Mouse (Mus musculus): ENCODE data around the gene Zmym2. TPM values are rescaled to one million over a fixed set of nuclear protein-coding genes. Genes with fewer than 3 reads are reported as not detected.

Zmym2 gene
- total and polyA plus RNA-seq, 3 experiments, result 6.9 to 34.7 (median 29.1) TPM

GRCm38 (mm10) chr14:56970160-56970559 lies 83.7 kb downstream of the Zmym2 start:
- TF ChIP-seq EP300 (IDR thresholded peaks at IDR 0.05; ENCODE audit: insufficient read depth, low read depth, low read length), result no peak
- TF ChIP-seq CTCF (IDR thresholded peaks at IDR 0.05), result no peak
- TF ChIP-seq POLR2A (IDR thresholded peaks at IDR 0.05; ENCODE audit: insufficient read depth, low read depth, low read length), result no peak
- intact Hi-C loops (cut with DNase I), result no loop called here
- DNase-seq, result no peak
- Histone ChIP-seq H3K9ac (ENCODE audit: low read depth, low read length) (no peak overlapping the region), H3K79me2 (replicated peaks; ENCODE audit: control insufficient read depth, insufficient read depth, low read length) (no peaks in the 10 kb centered on the region), H3K27ac (no peak overlapping the region), H3K36me3 (ENCODE audit: control insufficient read depth, insufficient read depth, low read length) (no peaks in the 10 kb centered on the region), H3K4me1 (ENCODE audit: control insufficient read depth, insufficient read depth, low read length) (no peaks in the 10 kb centered on the region), H3K27me3 (ENCODE audit: control insufficient read depth, insufficient read depth, low read length) (no peaks in the 10 kb centered on the region), H3K4me3 (no peak overlapping the region)
- WGBS, result 56% methylated on average over 11 of the region's 11 CpGs

- H3K27me3 ChIP-seq (ENCODE audit: control insufficient read depth, insufficient read depth, low read length), result no peaks in the 10 kb centered on the region
- H3K9ac ChIP-seq (ENCODE audit: low read depth, low read length), result no peak overlapping the region
- H3K79me2 ChIP-seq (replicated peaks; ENCODE audit: control insufficient read depth, insufficient read depth, low read length), result no peaks in the 10 kb centered on the region
- DNase-seq, result no peak
- TF ChIP-seq CTCF (IDR thresholded peaks at IDR 0.05) (no peak), POLR2A (IDR thresholded peaks at IDR 0.05; ENCODE audit: insufficient read depth, low read depth, low read length) (no peak)
- H3K36me3 ChIP-seq (ENCODE audit: control insufficient read depth, insufficient read depth, low read length), result no peaks in the 10 kb centered on the region
- H3K4me1 ChIP-seq (ENCODE audit: control insufficient read depth, insufficient read depth, low read length), result no peaks in the 10 kb centered on the region
- no peak overlapping the region for H3K4me3 ChIP-seq
- 46% methylated on average over 8 of the region's 8 CpGs for WGBS
- H3K27ac ChIP-seq, result no peak overlapping the region
- intact Hi-C loops (cut with DNase I), result no loop called here
Measured at GRCm38 (mm10) chr14:56978045-56978655, 91.7 kb downstream of the Zmym2 start.

- Histone ChIP-seq H3K36me3 (ENCODE audit: control insufficient read depth, insufficient read depth, low read length) (no peaks in the 10 kb centered on the region), H3K27me3 (ENCODE audit: control insufficient read depth, insufficient read depth, low read length) (no peaks in the 10 kb centered on the region), H3K9ac (ENCODE audit: low read depth, low read length) (no peak overlapping the region), H3K4me3 (no peak overlapping the region), H3K27ac (no peak overlapping the region), H3K79me2 (replicated peaks; ENCODE audit: control insufficient read depth, insufficient read depth, low read length) (no peaks in the 10 kb centered on the region), H3K4me1 (ENCODE audit: control insufficient read depth, insufficient read depth, low read length) (no peaks in the 10 kb centered on the region)
- 77% methylated on average over 4 of the region's 4 CpGs for WGBS
- DNase-seq, result no peak
- TF ChIP-seq POLR2A (IDR thresholded peaks at IDR 0.05; ENCODE audit: insufficient read depth, low read depth, low read length) (no peak), CTCF (IDR thresholded peaks at IDR 0.05) (no peak), EP300 (IDR thresholded peaks at IDR 0.05; ENCODE audit: insufficient read depth, low read depth, low read length) (no peak)
- intact Hi-C loops (cut with DNase I), result no loop called here
Measured at GRCm38 (mm10) chr14:56988621-56989020, 102.2 kb downstream of the Zmym2 start.

Other genes with a start within 250 kb of the Zmym2 start
- 10 to 100 TPM; 25.5 to 27.9 TPM for gene Mphosph8, start 218.4 kb upstream of the Zmym2 start, total RNA-seq (2021)
- 5.1 and 11.1 TPM in 2 replicates for gene Mphosph8, start 218.4 kb upstream of the Zmym2 start, polyA plus RNA-seq (2012; rRNA removed)
- gene Pspc1, start 108.3 kb upstream of the Zmym2 start, total RNA-seq (2021), result 10 to 100 TPM; 14.1 to 15.1 TPM
- 3.2 and 4.1 TPM in 2 replicates for gene Pspc1, start 108.3 kb upstream of the Zmym2 start, polyA plus RNA-seq (2012; rRNA removed)
- 10 to 100 TPM; 19.2 to 21.6 TPM for gene Zmym5, start 74.9 kb upstream of the Zmym2 start, total RNA-seq (2021)
- 5.4 and 11.3 TPM in 2 replicates for gene Zmym5, start 74.9 kb upstream of the Zmym2 start, polyA plus RNA-seq (2012; rRNA removed)
- 10 to 100 TPM; 18.0 to 22.4 TPM for gene Gja3, start 171.4 kb downstream of the Zmym2 start, total RNA-seq (2021)
- gene Gja3, start 171.4 kb downstream of the Zmym2 start, polyA plus RNA-seq (2012; rRNA removed), result 25.0 and 27.6 TPM in 2 replicates
- not detected for gene Gjb2, start 218.0 kb downstream of the Zmym2 start, total RNA-seq (2021)
- gene Gjb2, start 218.0 kb downstream of the Zmym2 start, polyA plus RNA-seq (2012; rRNA removed), result 0.18 and 0.20 TPM in 2 replicates
- not detected for gene Gm4491, start 229.2 kb downstream of the Zmym2 start, total RNA-seq (2021)
- not detected in 2 replicates for gene Gm4491, start 229.2 kb downstream of the Zmym2 start, polyA plus RNA-seq (2012; rRNA removed)
- gene Gjb6, start 247.0 kb downstream of the Zmym2 start, total RNA-seq (2021), result not detected
- not detected in 2 replicates for gene Gjb6, start 247.0 kb downstream of the Zmym2 start, polyA plus RNA-seq (2012; rRNA removed)

All from heart, adult 2 months (tissue).